Mouse (Mus musculus): ENCODE results near the gene Ccdc88a.

The Ccdc88a gene

GRCm38 (mm10) chr11:29373396-29374273 is at the start of gene Ccdc88a:
TSS of gene Ccdc88a (plus strand) at chr11:29373658.
- DNase-seq = peak; percentile 96

DNA sequence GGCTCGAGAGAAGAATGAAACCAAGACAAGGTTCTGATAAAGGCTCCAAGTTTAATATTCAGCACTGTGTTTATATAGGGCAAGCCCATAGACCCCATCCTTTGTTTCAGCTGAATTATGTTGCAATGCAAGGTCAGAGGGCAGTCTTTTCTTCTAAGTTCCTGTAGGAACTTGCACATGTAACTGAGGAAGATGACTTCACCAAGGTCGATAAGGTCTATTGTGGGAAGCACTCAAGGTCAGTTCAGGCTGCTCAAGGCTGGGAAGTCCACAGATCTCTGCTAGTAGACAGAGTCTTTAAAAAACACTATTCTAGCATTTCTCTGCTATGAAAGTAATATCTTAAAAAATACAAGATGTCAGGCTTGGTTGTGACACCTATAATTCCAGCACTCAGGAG is 38.0 kb upstream of the Ccdc88a start:
- no peak for DNase-seq

GRCm38 (mm10) chr11:29341259-29341658 is 32.2 kb upstream of the Ccdc88a start:
- no peak for DNase-seq

- no peak for DNase-seq
Observed at GRCm38 (mm10) chr11:29344891-29345657, 28.4 kb upstream of the Ccdc88a start.

DNA sequence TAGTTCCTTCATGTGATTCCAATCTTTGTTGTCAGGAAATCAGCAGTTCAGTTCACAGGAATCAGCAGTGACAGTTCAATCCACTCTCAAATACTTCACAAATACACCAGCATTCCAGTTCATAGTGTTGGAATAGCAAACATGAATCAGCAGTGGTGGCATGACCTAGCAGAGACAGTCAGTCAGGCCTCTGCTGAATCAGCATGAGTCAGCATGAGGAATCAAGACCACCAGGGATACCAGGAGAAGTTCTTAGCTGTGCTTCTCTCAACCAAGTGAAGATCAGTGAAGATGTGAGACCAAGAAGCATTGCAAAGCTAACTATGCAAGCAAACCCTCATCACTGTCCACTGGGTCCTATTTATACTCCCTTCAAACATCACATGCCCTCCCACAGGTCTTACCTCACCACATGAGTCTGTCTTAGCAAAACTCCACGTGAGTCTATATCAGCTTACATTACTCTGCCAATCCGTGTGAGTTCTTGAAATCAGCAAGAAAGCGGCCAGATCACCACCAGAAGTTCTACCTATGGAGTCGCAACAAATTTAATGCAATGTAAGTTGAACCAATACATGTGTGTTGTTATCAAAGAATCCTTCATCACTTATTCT is 27.7 kb upstream of the Ccdc88a start:
- DNase-seq = no peak

DNA sequence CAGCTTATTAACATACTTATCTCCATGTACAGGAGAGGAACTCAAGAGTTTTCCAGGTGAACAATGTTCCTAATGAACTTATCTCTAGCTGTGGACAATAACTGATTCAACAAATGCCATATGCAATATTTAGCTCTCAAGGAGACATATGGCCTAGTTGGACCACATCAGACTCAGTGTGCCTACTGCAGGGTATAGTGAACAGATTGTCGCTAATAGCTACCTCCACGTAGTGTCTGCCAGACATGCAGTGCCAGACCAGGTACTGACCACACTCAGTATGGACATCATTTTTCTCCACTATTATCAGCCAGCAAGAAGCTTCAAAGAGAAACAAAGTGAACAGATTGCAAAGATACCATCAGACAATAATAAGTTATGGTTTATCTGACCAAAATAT is 22.6 kb upstream of the Ccdc88a start:
- no peak for DNase-seq

GRCm38 (mm10) chr11:29352214-29352613 is 21.2 kb upstream of the Ccdc88a start:
- DNase-seq = no peak

- DNase-seq = no peak
Observed at GRCm38 (mm10) chr11:29368161-29368560, 5.3 kb upstream of the Ccdc88a start.

DNA sequence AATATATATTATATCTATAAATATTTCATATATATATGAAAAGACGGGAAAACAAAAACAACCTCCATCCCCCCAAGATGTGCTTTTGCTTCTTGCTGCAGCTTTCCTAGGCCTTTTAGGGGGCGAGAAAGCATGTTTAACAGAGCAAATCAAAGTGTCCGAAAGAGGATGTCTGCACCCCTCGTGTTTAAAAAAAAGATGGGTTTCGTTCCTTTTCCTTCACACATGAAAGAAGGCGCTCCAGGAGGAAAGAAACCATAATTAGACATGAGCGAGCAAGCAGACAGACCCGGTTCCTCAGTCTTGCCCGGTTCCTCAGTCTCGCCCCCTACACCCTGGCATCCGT is 435 bp upstream of the Ccdc88a start:
- DNase-seq = no peak

DNA sequence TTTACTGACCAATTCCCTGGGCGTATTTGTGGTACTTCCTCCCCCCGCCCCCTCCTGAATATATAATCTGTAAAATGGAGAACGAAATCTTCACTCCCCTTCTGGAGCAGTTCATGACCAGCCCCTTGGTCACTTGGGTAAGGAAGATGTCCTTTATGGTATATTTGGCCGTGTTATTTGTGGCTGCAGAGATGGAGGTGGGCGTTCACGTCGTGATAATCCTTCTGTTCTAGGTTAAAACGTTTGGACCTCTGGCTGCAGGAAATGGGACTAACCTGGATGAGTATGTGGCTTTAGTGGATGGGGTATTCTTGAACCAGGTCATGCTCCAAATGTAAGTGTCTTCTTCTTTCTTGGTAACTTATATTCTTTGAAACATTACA is 807 bp downstream of the Ccdc88a start:
- no peak for DNase-seq

DNA sequence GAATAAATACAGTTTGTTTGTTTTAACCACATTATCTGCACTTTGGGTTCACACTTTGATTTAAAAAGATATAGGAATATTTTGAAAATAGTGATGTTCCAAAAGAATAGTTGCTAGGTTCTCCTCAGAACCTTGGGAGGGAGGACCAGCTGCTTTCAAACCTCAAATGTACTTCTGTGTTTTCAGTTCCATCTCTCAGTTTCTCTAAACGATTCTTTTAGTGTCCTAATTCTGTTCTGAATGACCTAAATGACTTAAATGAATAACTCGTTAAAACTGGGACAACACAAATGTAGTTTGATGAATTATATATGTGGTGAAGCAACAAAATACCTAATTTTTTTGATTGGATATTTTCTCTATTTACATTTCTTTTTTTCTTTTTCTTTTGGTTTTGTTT is 3.2 kb downstream of the Ccdc88a start:
- no peak for DNase-seq

DNA sequence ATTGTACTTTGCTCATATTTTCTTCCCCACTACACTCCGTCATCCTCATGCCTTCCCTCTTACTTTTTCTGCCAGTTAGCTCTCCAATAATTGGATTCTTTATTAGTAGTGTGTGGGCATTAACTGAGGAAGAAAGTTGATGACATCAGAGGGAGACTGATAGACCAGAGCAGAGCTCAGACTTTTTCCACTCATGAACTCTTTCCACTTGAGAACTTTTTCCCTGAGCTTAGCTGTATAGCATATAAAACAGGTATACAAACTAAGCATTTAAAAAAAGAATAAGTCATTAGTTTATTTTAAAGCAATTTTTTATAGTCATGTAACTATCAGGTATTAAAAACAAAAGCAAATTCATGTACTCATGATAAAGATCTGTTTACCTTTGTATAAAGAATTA is 5.3 kb downstream of the Ccdc88a start:
- DNase-seq = no peak

GRCm38 (mm10) chr11:29383493-29383892 is 10.0 kb downstream of the Ccdc88a start:
- DNase-seq = no peak

DNA sequence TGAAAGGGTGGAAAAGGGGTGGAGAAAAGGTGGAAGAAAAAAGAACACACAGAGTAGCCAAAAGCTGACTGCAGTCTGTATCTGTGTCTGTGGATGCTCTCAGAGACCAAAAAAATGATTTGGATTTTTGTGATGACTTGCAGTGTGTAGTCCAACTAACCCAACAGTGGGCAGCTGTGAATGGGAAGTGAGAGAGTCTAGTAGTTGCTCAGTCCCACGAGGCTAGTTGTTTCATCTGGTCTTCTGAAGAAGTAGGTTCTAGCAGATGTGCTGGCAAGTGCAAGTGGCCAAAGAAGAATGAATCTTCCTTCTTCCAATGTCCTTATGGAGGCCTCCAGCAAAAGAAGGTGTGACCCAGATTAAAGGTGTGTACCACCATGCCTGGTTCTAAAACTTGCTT is 10.5 kb downstream of the Ccdc88a start:
- no peak for DNase-seq

DNA sequence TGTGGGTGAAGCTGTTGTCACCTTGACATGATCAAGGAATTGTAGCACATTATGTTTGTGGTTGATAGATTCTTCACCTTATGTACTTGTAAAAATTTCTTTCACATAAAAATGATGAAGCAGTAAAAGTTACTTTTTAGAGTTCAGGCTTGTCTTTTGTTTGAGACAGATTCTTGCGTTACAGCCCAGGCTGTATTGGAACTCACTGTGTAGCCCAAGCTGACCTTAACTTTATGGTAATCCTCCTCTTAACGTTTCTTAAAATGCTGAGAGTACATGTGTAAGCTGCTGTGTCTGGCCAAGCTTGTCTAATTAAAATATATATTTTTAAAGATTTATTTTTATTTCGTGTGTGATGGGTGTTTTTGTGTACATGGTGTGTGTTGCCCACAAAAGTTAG is 11.2 kb downstream of the Ccdc88a start:
- no peak for DNase-seq

GRCm38 (mm10) chr11:29389913-29390312 is 16.5 kb downstream of the Ccdc88a start:
- no peak for DNase-seq

- no peak for DNase-seq
Observed at GRCm38 (mm10) chr11:29395135-29395746, 21.8 kb downstream of the Ccdc88a start.

DNA sequence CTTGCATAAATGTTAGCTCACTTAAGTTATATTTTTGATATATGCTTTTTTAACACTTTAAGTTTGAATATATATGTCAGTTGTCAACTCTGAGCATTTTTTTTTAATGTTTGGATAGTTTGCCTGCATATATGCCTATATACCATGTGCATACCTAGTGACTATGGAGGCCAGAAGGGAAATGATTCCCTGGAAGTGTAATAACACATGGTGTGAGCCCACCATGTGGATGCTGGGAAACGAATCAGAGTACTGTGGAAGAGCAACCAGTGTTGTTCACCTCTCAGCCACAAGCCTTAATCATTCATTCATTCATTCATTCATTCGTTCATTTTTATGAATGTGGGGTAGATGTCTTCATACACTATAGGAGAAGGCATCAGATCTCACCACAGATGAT is 26.9 kb downstream of the Ccdc88a start:
- no peak for DNase-seq

GRCm38 (mm10) chr11:29406292-29406691 is 32.8 kb downstream of the Ccdc88a start:
- no peak for DNase-seq

DNA sequence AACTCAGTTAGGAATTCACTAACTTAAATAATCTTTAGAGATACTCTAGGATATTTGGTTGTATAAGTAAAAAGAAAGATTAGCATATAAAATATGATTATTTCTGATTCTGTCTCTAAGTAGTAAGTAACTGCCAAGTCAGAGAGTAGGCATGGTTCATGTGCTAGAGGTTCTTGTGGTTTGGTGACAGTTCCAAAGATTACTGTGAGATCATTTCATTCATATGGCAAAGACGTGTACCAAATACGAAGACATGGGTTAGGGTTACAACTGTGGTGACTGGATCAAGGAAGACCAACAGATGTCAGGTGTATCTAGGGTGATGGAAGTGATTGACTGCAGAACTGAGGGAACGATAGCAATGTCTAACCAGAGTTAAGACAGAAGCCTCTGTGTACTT is 50.0 kb downstream of the Ccdc88a start:
- no peak for DNase-seq

GRCm38 (mm10) chr11:29428774-29429173 is 55.3 kb downstream of the Ccdc88a start:
- DNase-seq = no peak

- DNase-seq = no peak
Observed at GRCm38 (mm10) chr11:29431011-29431410, 57.6 kb downstream of the Ccdc88a start.

DNA sequence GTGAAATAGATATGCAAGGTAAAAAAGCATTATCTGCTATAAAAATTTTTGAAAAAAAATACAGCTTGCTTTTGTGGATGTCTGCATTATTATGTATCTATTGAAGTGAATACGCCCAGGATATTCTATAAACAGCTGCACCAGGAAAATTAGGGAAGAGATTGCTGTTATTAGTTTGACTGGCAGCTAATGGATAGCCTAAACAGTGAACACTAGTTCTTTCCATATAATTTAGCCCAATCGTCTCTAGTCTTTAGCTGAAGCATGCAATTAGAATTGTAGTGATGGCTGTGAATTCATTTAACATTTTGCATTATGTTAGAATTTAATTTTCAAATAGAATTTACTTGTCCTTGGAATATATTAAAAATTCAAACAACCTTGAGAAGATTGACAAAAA is 75.3 kb downstream of the Ccdc88a start:
- no peak for DNase-seq
